Mouse (Mus musculus) neural tube, embryonic 12.5 days (tissue): ENCODE results near the gene Tnnc1. TPM values are rescaled to one million over a fixed set of nuclear protein-coding genes. Genes with fewer than 3 reads are reported as not detected.

Experiments used
- ATAC-seq: fragments of 200-750 bp; cut with Nextera tagmentation; 2 replicates; pipeline ENCODE4 v1.8.0; 2017; ENCODE audit warnings: low read depth, mild to moderate bottlenecking, moderate TSS enrichment, moderate library complexity; ENCODE audit not compliant: low FRiP score
- H3K27ac ChIP-seq: fragments of 300-500 bp; sonication (generic); 2 replicates; pipeline ENCODE4 v1.5.1; 2016
- H3K27me3 ChIP-seq: fragments of 300-500 bp; sonication (generic); replicated peaks from 2 replicates; pipeline ENCODE4 v1.6.1; 2016; ENCODE audit warnings: mild to moderate bottlenecking
- H3K36me3 ChIP-seq: fragments of 300-500 bp; sonication (generic); 2 replicates; pipeline ENCODE4 v1.6.1; 2016; ENCODE audit warnings: mild to moderate bottlenecking
- H3K4me1 ChIP-seq: fragments of 300-500 bp; sonication (generic); 2 replicates; pipeline ENCODE4 v1.6.1; 2016
- H3K4me2 ChIP-seq: fragments of 300-500 bp; sonication (generic); replicated peaks from 2 replicates; pipeline ENCODE4 v1.6.1; 2016; ENCODE audit warnings: mild to moderate bottlenecking
- H3K4me3 ChIP-seq: fragments of 300-500 bp; sonication (generic); 2 replicates; pipeline ENCODE4 v1.5.1; 2016
- H3K9ac ChIP-seq: fragments of 300-500 bp; sonication (generic); 2 replicates; pipeline ENCODE4 v1.6.1; 2016; ENCODE audit warnings: mild to moderate bottlenecking
- H3K9me3 ChIP-seq: fragments of 300-500 bp; sonication (generic); 2 replicates; pipeline ENCODE4 v1.6.1; 2016; ENCODE audit warnings: mild to moderate bottlenecking
- WGBS: fragments of 180-500 bp; shearing (Covaris S2); methylation state at CpG from one replicate; pipeline ENCODE4 v1.1.7; 2016; 5-methylcytosine and 5-hydroxymethylcytosine counted together
- polyA plus RNA-seq: library from polyadenylated mRNA; unstranded; fragments of >200 nt; fragmentation: Nextera tagmentation; extraction: Ambion mirVana; gene quantifications from 2 replicates; pipeline ENCODE4 v1.2.1, GENCODE M21; 2016

Tnnc1 gene
- polyA plus RNA-seq, 1 experiment from 2014 or later: 44.2 TPM

- Histone ChIP-seq H3K27ac (no peak overlapping the region), H3K4me3 (no peak overlapping the region), H3K4me2 (no peak overlapping the region), H3K27me3 (no peaks in the 10 kb centered on the region), H3K9me3 (no peaks in the 10 kb centered on the region), H3K4me1 (peaks cover 20% of the 10 kb centered on the region), H3K9ac (no peak overlapping the region), H3K36me3 (peaks cover 3% of the 10 kb centered on the region)
- WGBS: 92% methylated on average over 6 of the region's 6 CpGs
- ATAC-seq: no peak
Measured at GRCm38 (mm10) chr14:31248396-31248795, 40.3 kb downstream of the Tnnc1 start.

GRCm38 (mm10) chr14:31250222-31251083, 42.3 kb downstream of the Tnnc1 start:
- Histone ChIP-seq H3K9ac (peak overlapping the region; percentile 96), H3K27me3 (no peaks in the 10 kb centered on the region), H3K27ac (peak overlapping the region; percentile 82), H3K36me3 (peaks cover 23% of the 10 kb centered on the region), H3K9me3 (no peaks in the 10 kb centered on the region), H3K4me2 (peak overlapping the region; percentile 89), H3K4me3 (peak overlapping the region; percentile 95), H3K4me1 (peaks cover 20% of the 10 kb centered on the region)
- WGBS: 21% methylated on average over 38 of the region's 38 CpGs
- peak; percentile 34 for ATAC-seq

- Histone ChIP-seq H3K4me2 (peak within 1 kb of the TSS; percentile 89), H3K9ac (peak within 1 kb of the TSS; percentile 96), H3K4me3 (peak within 1 kb of the TSS; percentile 95), H3K27ac (peak within 1 kb of the TSS; percentile 82), H3K4me1 (peaks cover 20% of the 10 kb centered on the region), H3K9me3 (no peaks in the 10 kb centered on the region), H3K27me3 (no peaks in the 10 kb centered on the region), H3K36me3 (peaks cover 30% of the 10 kb centered on the region)
- WGBS: under 1% methylated on average over 75 of the region's 75 CpGs
- peak; percentile 92 for ATAC-seq
Measured at GRCm38 (mm10) chr14:31251084-31251604, 43.0 kb downstream of the Tnnc1 start, which contains the start of the genes Phf7 and Bap1. Gene Phf7 (minus strand): TSS chr14:31251317. Gene Bap1 (plus strand): TSS chr14:31251450.

- Histone ChIP-seq H3K4me1 (peaks cover 20% of the 10 kb centered on the region), H3K27ac (0 out of 2 replicates have a peak overlapping the region, but pooled peaks have one; percentile 82), H3K9ac (peak overlapping the region; percentile 96), H3K27me3 (no peaks in the 10 kb centered on the region), H3K36me3 (peaks cover 35% of the 10 kb centered on the region), H3K4me3 (peak overlapping the region; percentile 95), H3K9me3 (no peaks in the 10 kb centered on the region), H3K4me2 (peak overlapping the region; percentile 89)
- no peak for ATAC-seq
- 2% methylated on average over 18 of the region's 18 CpGs for WGBS
Measured at GRCm38 (mm10) chr14:31251626-31252025, 43.5 kb downstream of the Tnnc1 start.

- Histone ChIP-seq H3K27ac (no peak overlapping the region), H3K9ac (peak overlapping the region; percentile 96), H3K4me3 (peak overlapping the region; percentile 95), H3K4me1 (peaks cover 20% of the 10 kb centered on the region), H3K36me3 (peaks cover 40% of the 10 kb centered on the region), H3K4me2 (peak overlapping the region; percentile 89), H3K27me3 (no peaks in the 10 kb centered on the region), H3K9me3 (no peaks in the 10 kb centered on the region)
- WGBS: 93% methylated on average over 5 of the region's 5 CpGs
- no peak for ATAC-seq
Measured at GRCm38 (mm10) chr14:31252091-31252490, 44.0 kb downstream of the Tnnc1 start.

- H3K36me3 ChIP-seq: peaks cover 90% of the 10 kb centered on the region
- H3K4me2 ChIP-seq: no peak overlapping the region
- H3K4me1 ChIP-seq: no peaks in the 10 kb centered on the region
- no peak for ATAC-seq
- 95% methylated on average over 14 of the region's 14 CpGs for WGBS
- no peak overlapping the region for H3K4me3 ChIP-seq
- no peaks in the 10 kb centered on the region for H3K27me3 ChIP-seq
- H3K9ac ChIP-seq: no peak overlapping the region
- H3K27ac ChIP-seq: no peak overlapping the region
- no peaks in the 10 kb centered on the region for H3K9me3 ChIP-seq
Measured at GRCm38 (mm10) chr14:31258476-31259050, 50.5 kb downstream of the Tnnc1 start.

GRCm38 (mm10) chr14:31260374-31260773, 52.3 kb downstream of the Tnnc1 start:
- Histone ChIP-seq H3K4me1 (no peaks in the 10 kb centered on the region), H3K27me3 (no peaks in the 10 kb centered on the region), H3K36me3 (peaks cover 72% of the 10 kb centered on the region), H3K4me3 (no peak overlapping the region), H3K4me2 (no peak overlapping the region), H3K9me3 (no peaks in the 10 kb centered on the region), H3K27ac (no peak overlapping the region), H3K9ac (no peak overlapping the region)
- WGBS: 96% methylated on average over 4 of the region's 4 CpGs
- no peak for ATAC-seq

- H3K27ac ChIP-seq: no peak overlapping the region
- no peak overlapping the region for H3K4me2 ChIP-seq
- H3K4me1 ChIP-seq: no peaks in the 10 kb centered on the region
- no peaks in the 10 kb centered on the region for H3K27me3 ChIP-seq
- H3K36me3 ChIP-seq: peaks cover 66% of the 10 kb centered on the region
- H3K9ac ChIP-seq: no peak overlapping the region
- no peak for ATAC-seq
- H3K4me3 ChIP-seq: no peak overlapping the region
- 95% methylated on average over 9 of the region's 9 CpGs for WGBS
- no peaks in the 10 kb centered on the region for H3K9me3 ChIP-seq
Measured at GRCm38 (mm10) chr14:31260932-31261331, 52.8 kb downstream of the Tnnc1 start.

Other genes with a start within 250 kb of the Tnnc1 start
- gene Glt8d1, start 206.9 kb upstream of the Tnnc1 start, polyA plus RNA-seq: 59.0 and 65.4 TPM in 2 replicates
- 299 and 309 TPM in 2 replicates for gene Spcs1, start 206.6 kb upstream of the Tnnc1 start, polyA plus RNA-seq
- 179 and 184 TPM in 2 replicates for gene Pbrm1, start 189.2 kb upstream of the Tnnc1 start, polyA plus RNA-seq
- gene Gnl3, start 189.2 kb upstream of the Tnnc1 start, polyA plus RNA-seq: 68.0 and 79.4 TPM in 2 replicates
- gene Smim4, start 79.4 kb upstream of the Tnnc1 start, polyA plus RNA-seq: 79.5 and 80.5 TPM in 2 replicates
- gene Nt5dc2, start 77.3 kb upstream of the Tnnc1 start, polyA plus RNA-seq: 437 and 462 TPM in 2 replicates
- 26.0 and 27.3 TPM in 2 replicates for gene Stab1, start 39.7 kb upstream of the Tnnc1 start, polyA plus RNA-seq
- 419 and 436 TPM in 2 replicates for gene Nisch, start 8.6 kb downstream of the Tnnc1 start, polyA plus RNA-seq
- 1.6 and 1.9 TPM in 2 replicates for gene Sema3g, start 9.5 kb downstream of the Tnnc1 start, polyA plus RNA-seq
- gene Phf7, start 43.0 kb downstream of the Tnnc1 start, polyA plus RNA-seq: 12.4 and 13.9 TPM in 2 replicates
- 108 and 121 TPM in 2 replicates for gene Bap1, start 43.1 kb downstream of the Tnnc1 start, polyA plus RNA-seq
- gene Dnah1, start 115.6 kb downstream of the Tnnc1 start, polyA plus RNA-seq: 4.7 and 5.1 TPM in 2 replicates
- gene Capn7, start 128.3 kb downstream of the Tnnc1 start, polyA plus RNA-seq: 57.9 and 60.7 TPM in 2 replicates
- 57.2 TPM in 2 replicates for gene Sh3bp5, start 227.8 kb downstream of the Tnnc1 start, polyA plus RNA-seq